Mouse (Mus musculus): ENCODE measurements around the gene Rfx1. TPM values are rescaled to one million over a fixed set of nuclear protein-coding genes. Genes with fewer than 3 reads are reported as not detected.
A peak's percentile ranks its signal among the peaks of the same experiment; 100 is the strongest.

Gene Rfx1
- polyA plus RNA-seq, 1 experiment from 2014 or later: 8.4 TPM

DNA sequence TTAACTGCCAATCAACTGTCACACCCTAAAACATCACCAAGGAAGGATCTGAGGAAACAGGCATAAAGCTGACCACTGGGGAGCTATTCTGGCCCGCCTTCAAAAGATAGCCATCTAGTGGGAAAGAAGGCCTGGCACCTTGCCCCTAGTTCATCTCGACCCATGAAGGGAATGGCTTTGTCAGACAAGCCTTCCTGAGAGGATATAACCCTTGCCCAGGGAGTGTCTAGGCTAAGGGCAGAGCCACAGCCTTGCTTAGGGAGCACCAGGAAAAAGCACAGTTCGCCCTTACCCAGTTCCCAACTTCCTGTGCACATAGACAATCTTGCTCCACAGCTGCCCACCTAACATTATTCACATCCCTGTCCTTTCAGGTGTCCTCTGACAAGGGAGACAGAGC lies 37.0 kb downstream of the Rfx1 start:
- H3K27ac ChIP-seq: peak overlapping the region; percentile 93
- H3K4me2 ChIP-seq: peak overlapping the region; percentile 86
- WGBS: 67% methylated on average over 3 of the region's 3 CpGs
- ATAC-seq (ENCODE audit: low FRiP score): no peak
- peaks cover 38% of the 10 kb centered on the region for H3K4me1 ChIP-seq
- H3K9me3 ChIP-seq: 0 out of 2 replicates have a peak, but pooled peaks cover 4% of the 10 kb centered on the region
- H3K4me3 ChIP-seq (replicated peaks): peak overlapping the region; percentile 74
- H3K9ac ChIP-seq: peak overlapping the region; percentile 80
- H3K36me3 ChIP-seq (replicated peaks): peaks cover 34% of the 10 kb centered on the region
- H3K27me3 ChIP-seq: no peaks in the 10 kb centered on the region

DNA sequence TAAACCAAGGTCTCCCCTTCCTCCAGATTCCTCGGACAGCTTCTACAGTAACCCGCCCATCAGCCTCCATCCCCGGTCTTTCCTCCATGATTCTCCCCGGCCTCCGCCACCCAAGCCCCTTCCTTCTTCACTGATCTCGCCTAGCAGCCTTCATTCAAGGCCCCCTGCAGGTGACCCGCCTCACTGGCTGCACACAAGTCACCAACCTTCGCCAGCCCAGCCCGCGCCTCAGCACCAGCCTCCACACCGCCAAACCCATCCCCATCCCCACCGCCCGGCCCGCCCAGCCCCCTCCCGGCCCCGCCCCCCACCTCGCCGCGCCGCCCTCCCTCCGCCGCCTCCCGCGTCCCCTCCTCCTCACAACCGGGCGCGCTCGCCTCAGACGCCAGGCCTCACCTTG lies 37.6 kb downstream of the Rfx1 start:
- Histone ChIP-seq H3K4me1 (peaks cover 38% of the 10 kb centered on the region), H3K4me2 (peak overlapping the region; percentile 86), H3K27ac (peak overlapping the region; percentile 93), H3K36me3 (replicated peaks) (peaks cover 28% of the 10 kb centered on the region), H3K9me3 (0 out of 2 replicates have a peak, but pooled peaks cover 4% of the 10 kb centered on the region), H3K4me3 (replicated peaks) (peak overlapping the region; percentile 74), H3K27me3 (no peaks in the 10 kb centered on the region), H3K9ac (peak overlapping the region; percentile 80)
- peak; percentile 81 for ATAC-seq (ENCODE audit: low FRiP score)
- WGBS: under 1% methylated on average over 27 of the region's 29 CpGs

DNA sequence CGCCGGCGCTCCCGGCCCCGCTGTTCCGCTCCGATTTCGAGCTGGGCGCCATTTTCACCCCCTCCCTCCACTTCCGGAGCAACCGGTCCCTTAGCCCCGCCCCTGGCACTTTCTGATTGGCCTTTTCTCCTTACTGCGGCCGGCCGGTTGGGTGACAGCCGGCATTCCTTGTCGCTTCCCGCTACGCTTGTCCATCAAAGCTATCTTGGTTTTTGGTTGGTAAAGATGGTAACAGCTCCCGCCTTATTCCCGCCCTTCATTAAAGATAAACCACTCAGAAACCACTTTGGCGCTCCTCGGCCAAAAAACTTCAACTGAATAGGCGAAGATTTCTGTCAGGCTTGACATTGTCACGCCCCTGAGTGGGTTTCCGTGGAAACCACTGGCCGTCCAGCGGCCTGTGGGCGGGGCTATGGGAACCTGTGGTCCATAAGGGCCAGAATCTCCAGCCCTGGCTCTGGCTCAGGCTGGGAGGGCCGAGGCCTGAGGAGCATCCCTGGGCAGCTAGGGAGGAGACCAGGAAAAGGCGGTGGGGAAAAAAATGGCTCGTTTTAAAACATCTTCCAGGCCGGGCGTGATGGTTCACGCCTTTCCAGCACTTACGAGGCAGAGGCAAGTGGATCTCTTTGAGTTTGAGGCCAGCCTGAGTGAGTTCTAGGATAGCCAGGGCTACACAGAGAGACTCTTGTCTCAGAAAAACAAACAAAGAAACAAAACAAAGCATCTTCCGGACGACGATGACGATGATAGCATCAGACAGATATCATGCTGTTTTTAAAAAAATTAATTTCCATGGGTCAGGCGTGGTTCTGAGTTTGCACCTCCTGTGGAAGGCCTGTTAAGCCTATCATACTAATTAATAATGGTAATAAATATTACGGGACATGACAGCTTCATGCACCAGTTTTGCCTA lies 38.3 kb downstream of the Rfx1 start, which contains the start of gene Dcaf15:
TSS of gene Dcaf15 (minus strand) at position 72 of the 913 bp plus-strand sequence.
- no peaks in the 10 kb centered on the region for H3K27me3 ChIP-seq
- H3K4me1 ChIP-seq: peaks cover 38% of the 10 kb centered on the region
- peak within 1 kb of the TSS; percentile 86 for H3K4me2 ChIP-seq
- ATAC-seq (ENCODE audit: low FRiP score): peak; percentile 96
- WGBS: 6% methylated on average over 42 of the region's 42 CpGs
- 0 out of 2 replicates have a peak, but pooled peaks cover 4% of the 10 kb centered on the region for H3K9me3 ChIP-seq
- H3K36me3 ChIP-seq (replicated peaks): peaks cover 21% of the 10 kb centered on the region
- H3K27ac ChIP-seq: peak within 1 kb of the TSS; percentile 93
- peak within 1 kb of the TSS; percentile 80 for H3K9ac ChIP-seq
- peak within 1 kb of the TSS; percentile 74 for H3K4me3 ChIP-seq (replicated peaks)

DNA sequence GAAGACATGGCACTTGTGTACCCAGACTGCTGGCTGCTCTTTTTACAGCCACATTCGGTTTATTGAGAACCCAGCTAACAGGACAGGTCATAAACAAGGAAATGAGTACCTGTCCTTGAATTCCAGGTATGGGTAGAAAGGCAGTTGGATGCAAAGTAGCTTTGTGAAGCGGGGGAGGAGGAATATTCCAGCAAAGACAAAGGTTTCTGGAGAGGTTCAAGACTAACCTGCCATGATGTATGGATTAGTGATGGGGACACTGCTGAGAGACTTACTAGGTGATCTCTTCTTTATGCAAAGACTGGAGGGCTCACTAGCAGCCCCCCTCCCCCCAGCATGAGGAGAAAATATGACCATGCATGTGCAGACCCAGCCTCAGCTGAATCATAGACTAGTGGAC lies 39.0 kb downstream of the Rfx1 start:
- no peak overlapping the region for H3K9ac ChIP-seq

DNA sequence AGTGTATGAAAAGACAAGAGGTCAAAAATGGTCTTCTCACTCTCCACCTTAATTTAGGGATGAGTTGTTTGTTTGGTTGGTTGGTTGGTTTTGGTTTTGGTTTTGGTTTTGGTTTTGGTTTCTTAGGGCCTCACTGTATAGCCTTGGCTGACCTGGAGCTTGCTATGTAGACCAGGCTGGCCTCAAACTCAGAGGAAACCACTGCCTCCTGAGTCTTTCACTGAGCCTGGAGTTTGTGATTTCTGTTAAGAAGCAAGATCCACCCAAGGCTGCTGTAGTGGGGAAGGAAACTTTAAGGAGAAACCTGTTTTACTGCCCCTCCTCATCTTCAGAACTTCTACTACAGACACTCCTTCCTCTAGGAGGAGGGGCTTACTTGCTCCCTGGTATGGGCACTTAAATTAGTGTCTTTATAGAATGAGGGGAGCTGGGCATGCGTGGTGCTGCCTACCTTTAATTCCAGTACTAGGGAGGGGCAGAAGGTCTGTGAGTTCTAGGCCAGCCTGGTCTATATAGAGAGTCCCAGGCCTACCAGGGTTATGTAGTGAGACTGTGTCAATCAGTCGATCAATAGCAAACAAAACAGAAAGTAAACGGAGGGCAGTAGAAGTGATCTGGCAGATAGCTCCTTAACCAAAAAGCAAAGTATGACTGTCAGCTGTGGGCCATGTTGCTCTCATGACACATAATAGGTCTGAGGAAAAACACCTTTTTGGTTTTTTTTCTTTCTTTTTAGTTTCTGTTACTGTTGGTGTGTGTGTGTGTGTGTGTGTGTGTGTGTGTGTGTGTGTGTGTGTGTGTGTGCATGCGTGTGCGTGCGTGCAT lies 39.8 kb downstream of the Rfx1 start:
- WGBS: 92% methylated on average over 6 of the region's 6 CpGs
- H3K27me3 ChIP-seq: no peaks in the 10 kb centered on the region
- peaks cover 12% of the 10 kb centered on the region for H3K36me3 ChIP-seq (replicated peaks)
- no peak overlapping the region for H3K4me2 ChIP-seq
- no peak overlapping the region for H3K27ac ChIP-seq
- no peak for ATAC-seq (ENCODE audit: low FRiP score)
- H3K9ac ChIP-seq: no peak overlapping the region
- H3K4me3 ChIP-seq (replicated peaks): no peak overlapping the region
- peaks cover 35% of the 10 kb centered on the region for H3K4me1 ChIP-seq
- H3K9me3 ChIP-seq: 0 out of 2 replicates have a peak, but pooled peaks cover 4% of the 10 kb centered on the region

More for the DNA sequence above, 39.0 kb downstream of the Rfx1 start:
- no peaks in the 10 kb centered on the region for H3K27me3 ChIP-seq
- H3K36me3 ChIP-seq (replicated peaks): peaks cover 16% of the 10 kb centered on the region
- H3K4me2 ChIP-seq: peak overlapping the region; percentile 53; the same call in 1 of the 2 replicates
- 81% methylated on average over 2 of the region's 2 CpGs for WGBS
- H3K4me3 ChIP-seq (replicated peaks): no peak overlapping the region
- peaks cover 38% of the 10 kb centered on the region for H3K4me1 ChIP-seq
- ATAC-seq (ENCODE audit: low FRiP score): no peak
- H3K27ac ChIP-seq: no peak overlapping the region
- H3K9me3 ChIP-seq: 0 out of 2 replicates have a peak, but pooled peaks cover 4% of the 10 kb centered on the region

DNA sequence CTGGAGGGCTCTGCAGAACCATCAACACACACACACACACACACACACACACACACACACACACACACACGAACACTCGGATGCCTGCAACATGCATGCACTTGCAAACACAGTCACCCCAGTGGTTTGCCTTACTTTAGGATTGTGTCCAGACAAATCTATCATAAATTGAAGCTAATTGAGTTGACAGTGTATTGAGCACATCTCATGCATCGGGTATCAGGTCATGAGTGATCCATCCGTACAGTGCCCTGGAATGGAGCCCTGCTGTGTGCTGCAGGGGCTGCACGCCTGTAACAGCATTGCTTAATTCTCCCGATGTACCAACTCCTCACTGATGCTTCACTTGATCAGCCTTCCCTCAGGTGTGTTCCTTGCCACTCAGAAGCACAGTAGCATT lies 49.0 kb downstream of the Rfx1 start:
- no peaks in the 10 kb centered on the region for H3K27me3 ChIP-seq
- H3K4me2 ChIP-seq: no peak overlapping the region
- H3K9ac ChIP-seq: no peak overlapping the region
- ATAC-seq (ENCODE audit: low FRiP score): no peak
- H3K4me3 ChIP-seq (replicated peaks): no peak overlapping the region
- H3K36me3 ChIP-seq (replicated peaks): no peaks in the 10 kb centered on the region
- H3K27ac ChIP-seq: no peak overlapping the region
- H3K9me3 ChIP-seq: 0 out of 2 replicates have a peak, but pooled peaks cover 4% of the 10 kb centered on the region
- WGBS: 88% methylated on average over 6 of the region's 6 CpGs
- no peaks in the 10 kb centered on the region for H3K4me1 ChIP-seq

DNA sequence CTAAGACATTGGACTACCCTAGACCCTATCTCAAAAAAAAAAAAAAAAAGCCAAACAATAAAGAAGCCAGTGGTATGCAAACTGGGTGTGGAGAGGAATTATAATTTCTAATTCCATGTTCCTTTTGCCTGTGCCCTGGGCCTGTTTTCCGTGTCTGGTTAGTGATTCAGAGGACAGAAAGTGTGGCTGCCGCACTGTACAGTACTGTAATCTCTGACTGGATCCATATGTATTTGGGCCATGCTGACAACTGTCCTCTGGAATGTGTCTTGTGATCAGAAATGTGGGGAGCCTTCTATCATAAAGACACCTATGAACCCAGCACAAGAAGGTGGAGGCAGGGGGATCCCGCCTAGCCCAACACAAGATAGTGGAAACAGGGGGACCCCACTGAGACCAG lies 55.5 kb downstream of the Rfx1 start:
- Histone ChIP-seq H3K9me3 (0 out of 2 replicates have a peak, but pooled peaks cover 4% of the 10 kb centered on the region), H3K4me2 (no peak overlapping the region), H3K27ac (no peak overlapping the region), H3K4me1 (no peaks in the 10 kb centered on the region), H3K27me3 (no peaks in the 10 kb centered on the region), H3K9ac (no peak overlapping the region), H3K4me3 (replicated peaks) (no peak overlapping the region), H3K36me3 (replicated peaks) (no peaks in the 10 kb centered on the region)
- no peak for ATAC-seq (ENCODE audit: low FRiP score)
- 86% methylated on average over 3 of the region's 3 CpGs for WGBS

DNA sequence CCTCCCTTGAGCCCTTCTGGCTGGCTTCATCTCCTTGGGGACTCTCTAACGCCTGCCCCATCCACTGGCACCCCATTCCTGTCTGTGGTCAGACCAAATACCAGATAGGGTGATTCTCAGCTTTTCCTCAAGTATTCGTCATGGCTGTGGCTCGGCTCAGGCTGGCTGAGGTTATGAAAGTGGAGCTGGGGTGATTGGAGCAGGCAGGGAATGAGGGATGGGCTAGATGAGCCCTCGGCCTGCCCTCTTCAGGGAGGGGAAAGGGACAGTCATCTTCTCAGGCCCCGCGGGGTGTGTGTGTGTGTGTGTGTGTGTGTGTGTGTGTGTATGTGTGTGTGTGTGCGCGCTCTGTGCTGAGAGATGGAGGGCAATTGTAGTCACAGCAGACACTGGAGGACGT lies 59.0 kb downstream of the Rfx1 start, which contains the start of gene Podnl1:
TSS of gene Podnl1 (plus strand) at position 334 of the 400 bp plus-strand sequence.
- no peak for ATAC-seq (ENCODE audit: low FRiP score)
- Histone ChIP-seq H3K27me3 (peaks cover 2% of the 10 kb centered on the region; the same call in 1 of the 2 replicates), H3K27ac (no peak within 1 kb of the TSS), H3K9me3 (no peaks in the 10 kb centered on the region), H3K4me1 (peaks cover 3% of the 10 kb centered on the region; the same call in 1 of the 2 replicates), H3K36me3 (replicated peaks) (no peaks in the 10 kb centered on the region), H3K4me3 (replicated peaks) (no peak within 1 kb of the TSS), H3K9ac (no peak within 1 kb of the TSS), H3K4me2 (no peak within 1 kb of the TSS)
- WGBS: 66% methylated on average over 9 of the region's 9 CpGs

DNA sequence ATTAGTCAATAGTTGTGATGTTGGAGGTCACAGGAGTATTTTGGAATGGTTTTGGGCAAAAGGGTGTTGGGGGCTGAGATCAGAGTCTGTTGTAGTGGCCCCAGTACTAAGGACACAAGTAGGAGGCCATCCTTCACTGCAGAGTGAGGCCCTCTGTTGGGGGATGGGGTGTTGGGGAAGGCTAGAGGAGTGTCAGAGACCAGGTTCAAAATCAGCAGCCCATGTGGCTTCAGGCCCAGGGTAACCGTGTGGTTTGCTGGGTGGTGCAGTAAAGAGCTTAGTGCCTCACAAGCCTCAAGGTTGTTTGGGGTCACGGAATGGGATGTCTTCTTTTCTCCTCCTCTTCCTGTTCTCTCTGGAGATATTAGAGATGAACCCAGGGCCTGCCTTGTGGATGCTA lies 60.1 kb downstream of the Rfx1 start:
- H3K27ac ChIP-seq: no peak overlapping the region
- no peak overlapping the region for H3K4me3 ChIP-seq (replicated peaks)
- no peaks in the 10 kb centered on the region for H3K9me3 ChIP-seq
- no peak overlapping the region for H3K9ac ChIP-seq
- 78% methylated on average over 2 of the region's 2 CpGs for WGBS
- ATAC-seq (ENCODE audit: low FRiP score): no peak
- H3K27me3 ChIP-seq: peaks cover 5% of the 10 kb centered on the region; the same call in 1 of the 2 replicates
- H3K4me1 ChIP-seq: peaks cover 6% of the 10 kb centered on the region; the same call in 1 of the 2 replicates
- 0 out of 2 replicates have a peak, but pooled peaks cover 1% of the 10 kb centered on the region for H3K36me3 ChIP-seq (replicated peaks)
- H3K4me2 ChIP-seq: no peak overlapping the region

DNA sequence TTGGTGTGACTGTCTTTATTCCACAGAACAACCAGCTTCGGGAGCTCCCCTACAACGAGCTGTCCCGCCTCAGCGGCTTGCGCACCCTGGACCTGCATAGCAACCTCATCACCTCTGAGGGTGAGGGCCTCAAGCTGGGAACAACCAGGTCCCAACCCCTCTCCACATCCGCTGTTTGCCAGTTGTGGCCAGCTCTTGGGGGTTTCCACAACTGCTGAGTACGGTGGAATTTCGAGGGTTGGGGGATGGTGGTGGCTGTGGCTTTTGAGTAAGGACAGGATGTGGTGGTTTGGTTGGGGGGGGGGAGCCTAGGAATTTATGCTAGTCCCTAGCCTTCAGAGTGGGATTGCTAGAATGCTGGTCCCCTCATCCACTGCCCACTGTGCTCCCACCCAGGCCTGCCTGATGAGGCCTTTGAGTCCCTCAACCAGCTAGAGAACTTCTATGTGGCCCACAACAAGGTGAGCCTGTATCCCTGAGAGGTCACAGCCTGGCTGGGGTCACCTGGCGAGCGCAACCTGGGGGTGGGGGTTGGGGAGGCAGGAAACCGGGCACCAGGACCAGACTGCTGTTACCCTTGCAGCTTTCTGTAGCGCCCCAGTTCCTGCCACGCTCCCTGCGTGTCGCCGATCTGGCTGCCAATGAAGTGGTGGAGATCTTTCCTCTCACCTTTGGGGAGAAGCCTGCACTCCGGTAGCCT lies 60.7 kb downstream of the Rfx1 start:
- H3K4me3 ChIP-seq (replicated peaks): no peak overlapping the region
- 74% methylated on average over 17 of the region's 17 CpGs for WGBS
- H3K4me2 ChIP-seq: no peak overlapping the region
- H3K9ac ChIP-seq: no peak overlapping the region
- no peaks in the 10 kb centered on the region for H3K9me3 ChIP-seq
- no peak overlapping the region for H3K27ac ChIP-seq
- peaks cover 7% of the 10 kb centered on the region for H3K36me3 ChIP-seq (replicated peaks)
- no peak for ATAC-seq (ENCODE audit: low FRiP score)
- H3K4me1 ChIP-seq: peaks cover 6% of the 10 kb centered on the region; the same call in 1 of the 2 replicates
- H3K27me3 ChIP-seq: peaks cover 5% of the 10 kb centered on the region; the same call in 1 of the 2 replicates

DNA sequence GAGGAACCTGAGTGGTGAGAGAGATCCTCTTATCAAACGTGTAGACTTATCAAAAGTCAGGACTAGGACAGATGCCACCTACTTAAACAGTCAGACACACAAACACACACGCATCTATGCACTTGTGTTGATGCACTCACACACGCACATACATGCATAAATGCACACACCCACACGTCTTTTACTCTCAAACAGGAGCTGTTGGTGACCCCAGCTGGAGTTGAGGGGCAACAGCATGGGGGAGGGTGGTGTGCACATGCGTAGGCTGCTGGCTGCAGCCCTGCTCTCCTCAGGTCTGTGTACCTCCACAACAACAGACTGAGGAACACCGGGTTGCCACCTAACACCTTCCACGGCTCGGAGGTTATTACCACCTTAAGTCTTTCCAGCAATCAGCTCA lies 61.6 kb downstream of the Rfx1 start:
- WGBS: 68% methylated on average over 8 of the region's 8 CpGs
- ATAC-seq (ENCODE audit: low FRiP score): no peak
- H3K4me2 ChIP-seq: no peak overlapping the region

More for the DNA sequence above, 61.6 kb downstream of the Rfx1 start:
- H3K4me1 ChIP-seq: peaks cover 6% of the 10 kb centered on the region; the same call in 1 of the 2 replicates
- H3K9me3 ChIP-seq: no peaks in the 10 kb centered on the region
- peaks cover 5% of the 10 kb centered on the region; the same call in 1 of the 2 replicates for H3K27me3 ChIP-seq
- no peak overlapping the region for H3K4me3 ChIP-seq (replicated peaks)
- H3K9ac ChIP-seq: no peak overlapping the region
- peaks cover 17% of the 10 kb centered on the region for H3K36me3 ChIP-seq (replicated peaks)
- no peak overlapping the region for H3K27ac ChIP-seq
